In genomic region chr4:135011365-135011764, GRCm38 (mm10) we compare ENCODE assay signal across 25 mouse cellular contexts.
DNase-seq lines count a peak whose midpoint lies in the region; ATAC-seq and TF ChIP-seq lines count a peak whose summit lies in the region.
"Had no signal": no experiment of that assay in that cellular context is flagged by ENCODE, and none has a peak within 500 bp of the region (broad histone marks: within the 10 kb centered on the region; RNA-seq: fewer than 3 reads in every experiment).

No protein-coding gene starts in this region.

- H3K9ac ChIP-seq in midbrain, postnatal 0 days (replicated peaks; ENCODE audit: low read length, poor library complexity, severe bottlenecking) = no peak overlapping the region
- H3K9ac ChIP-seq: forebrain, postnatal 0 days; heart, embryonic 15.5 days; liver, embryonic 13.5 days had no signal

- DNase-seq in CD4-positive, CD25-positive, alpha-beta regulatory T cell, adult 2 months (ENCODE audit: low read depth, low spot score) = peak; percentile 17
- no peak for DNase-seq in layer of hippocampus, adult 2 months (ENCODE audit: low spot score in 2 of 2)
- no peak for DNase-seq in layer of hippocampus, postnatal 10 days (ENCODE audit: low spot score in 2 of 2)
- no peak for DNase-seq in midbrain, postnatal 0 days (ENCODE audit: low spot score)
- no peak for DNase-seq in midbrain, embryonic 10.5 days (ENCODE audit: low spot score)
- DNase-seq in heart, adult 8-10 months (ENCODE audit: low spot score) = no peak
- DNase-seq: adrenal gland, adult 8-10 months; cerebellum, adult 11-12 months; cerebellum, postnatal 25 days; forebrain, postnatal 0 days; heart, adult 11 months; heart, postnatal 4 days; kidney, adult 18-20 months; kidney, postnatal 14 days; left cerebral cortex, postnatal 4 days; liver, embryonic 13.5 days; lung, postnatal 4 days; right cerebral cortex, adult 18-20 months; thymus, adult 2 months had no signal

- H3K4me1 ChIP-seq in midbrain, postnatal 0 days (ENCODE audit: insufficient read depth, low read length) = no peaks in the 10 kb centered on the region
- H3K4me1 ChIP-seq in midbrain, embryonic 10.5 days = peaks cover 14% of the 10 kb centered on the region
- H3K4me1 ChIP-seq in small intestine, adult 2 months (ENCODE audit: control insufficient read depth, insufficient read depth, insufficient read length, low read length) = no peaks in the 10 kb centered on the region
- H3K4me1 ChIP-seq: heart, embryonic 15.5 days; liver, embryonic 13.5 days had no signal

- no peak overlapping the region for H3K27ac ChIP-seq in layer of hippocampus, adult 2 months
- H3K27ac ChIP-seq in midbrain, postnatal 0 days (ENCODE audit: low read depth, low read length) = no peak overlapping the region
- H3K27ac ChIP-seq in midbrain, embryonic 10.5 days (replicated peaks) = no peak overlapping the region
- no peak overlapping the region for H3K27ac ChIP-seq in small intestine, adult 2 months (ENCODE audit: insufficient read depth, low read depth, low read length)
- H3K27ac ChIP-seq: forebrain, embryonic 10.5 days; heart, embryonic 15.5 days; liver, embryonic 13.5 days had no signal

- 73% methylated on average over 6 of the region's 6 CpGs for WGBS in midbrain, postnatal 0 days
- WGBS in midbrain, embryonic 10.5 days = 80% methylated on average over 6 of the region's 6 CpGs
- 80% methylated on average over 6 of the region's 6 CpGs for WGBS in small intestine, adult 2 months

- no peak for TF ChIP-seq POLR2A in small intestine, adult 2 months (IDR thresholded peaks at IDR 0.05; ENCODE audit: low read depth, low read length)

- TF ChIP-seq CTCF in layer of hippocampus, adult 2 months (conservative IDR thresholded peaks at IDR 0.05) = peak; percentile 38
- peak; percentile 23; the same call in 1 of the 2 replicates for TF ChIP-seq CTCF in midbrain, postnatal 0 days (IDR thresholded peaks at IDR 0.05)
- TF ChIP-seq CTCF in small intestine, adult 2 months (IDR thresholded peaks at IDR 0.05; ENCODE audit: extremely low read depth, insufficient read length, insufficient replicate concordance, low read depth, low read length) = peak; percentile 22; the same call in 1 of the 2 replicates

- H3K9me3 ChIP-seq in midbrain, postnatal 0 days (ENCODE audit: low read length) = no peaks in the 10 kb centered on the region
- H3K9me3 ChIP-seq in midbrain, embryonic 10.5 days (replicated peaks) = peaks cover 2% of the 10 kb centered on the region; the same call in 1 of the 2 replicates
- H3K9me3 ChIP-seq: forebrain, embryonic 10.5 days had no signal

- H3K4me2 ChIP-seq in midbrain, postnatal 0 days (ENCODE audit: low read depth, low read length, poor library complexity, severe bottlenecking) = no peak overlapping the region
- H3K4me2 ChIP-seq: heart, embryonic 15.5 days; liver, embryonic 13.5 days; midbrain, embryonic 11.5 days had no signal

- no peak for ATAC-seq in CD4-positive, CD25-positive, alpha-beta regulatory T cell, adult 4 months
- no peak for ATAC-seq in midbrain, postnatal 0 days (ENCODE audit: low FRiP score)
- ATAC-seq: forebrain, postnatal 0 days; hindbrain, embryonic 16.5 days had no signal

- H3K4me3 ChIP-seq in layer of hippocampus, adult 2 months = no peak overlapping the region
- H3K4me3 ChIP-seq in midbrain, postnatal 0 days (ENCODE audit: low read depth, low read length) = no peak overlapping the region
- no peak overlapping the region for H3K4me3 ChIP-seq in midbrain, embryonic 10.5 days
- H3K4me3 ChIP-seq in small intestine, adult 2 months (ENCODE audit: low read depth, low read length) = no peak overlapping the region
- H3K4me3 ChIP-seq: forebrain, embryonic 10.5 days; heart, embryonic 15.5 days; liver, embryonic 13.5 days had no signal

- no peaks in the 10 kb centered on the region for H3K27me3 ChIP-seq in midbrain, postnatal 0 days (ENCODE audit: insufficient read depth, low read length)
- H3K27me3 ChIP-seq in midbrain, embryonic 10.5 days (ENCODE audit: low read depth, poor library complexity, severe bottlenecking) = peaks cover 4% of the 10 kb centered on the region; the same call in 1 of the 2 replicates
- 0 out of 2 replicates have a peak, but pooled peaks cover 3% of the 10 kb centered on the region for H3K27me3 ChIP-seq in small intestine, adult 2 months (ENCODE audit: control insufficient read depth, insufficient read depth, low read length)

- no peaks in the 10 kb centered on the region for H3K36me3 ChIP-seq in midbrain, postnatal 0 days (ENCODE audit: insufficient read depth, low read length)
- no peaks in the 10 kb centered on the region for H3K36me3 ChIP-seq in midbrain, embryonic 10.5 days
- H3K36me3 ChIP-seq in small intestine, adult 2 months (ENCODE audit: control insufficient read depth, insufficient read depth, low read length) = no peaks in the 10 kb centered on the region
- H3K36me3 ChIP-seq: forebrain, embryonic 10.5 days; heart, embryonic 15.5 days; liver, embryonic 13.5 days had no signal
